Mouse (Mus musculus) bone marrow macrophage, adult 2 months (primary cell): ENCODE data around the gene Ern2. TPM values are rescaled to one million over a fixed set of nuclear protein-coding genes. Genes with fewer than 3 reads are reported as not detected.

Experiments
- H3K27ac ChIP-seq: 2 replicates; pipeline ENCODE4 v1.5.1; 2012; ENCODE audit warnings: low read depth, low read length; ENCODE audit not compliant: insufficient read depth
- H3K4me1 ChIP-seq: 2 replicates; pipeline ENCODE4 v1.6.1; 2012; ENCODE audit warnings: low read length; ENCODE audit not compliant: control insufficient read depth, insufficient read depth
- H3K4me3 ChIP-seq: 2 replicates; pipeline ENCODE4 v1.5.1; 2012; ENCODE audit warnings: mild to moderate bottlenecking, low read length, moderate library complexity; ENCODE audit not compliant: insufficient read depth
- CTCF ChIP-seq: IDR thresholded peaks from 2 replicates; pipeline ENCODE4 v1.5.1; 2012; ENCODE audit warnings: low read depth, mild to moderate bottlenecking, low read length, moderate library complexity
- POLR2A ChIP-seq: IDR thresholded peaks from 2 replicates; pipeline ENCODE4 v1.6.1; 2012; ENCODE audit warnings: mild to moderate bottlenecking, low read depth, low read length, borderline replicate concordance
- polyA plus RNA-seq: library from polyadenylated mRNA; stranded (reverse); fragments of >200 nt; gene quantifications from 2 replicates; pipeline ENCODE4 v1.2.4, GENCODE M21; 2012; ENCODE audit not compliant: missing spikeins, insufficient read depth, insufficient read length

Ern2 gene
- polyA plus RNA-seq, 1 experiment: not detected

GRCm38 (mm10) chr7:122132497-122133337, 53.3 kb downstream of the Ern2 start, which contains the start of the genes Palb2 and Dctn5:
Gene Palb2 (minus strand): TSS chr7:122132985.
Gene Dctn5 (plus strand): TSS chr7:122133041.
- peaks cover 11% of the 10 kb centered on the region for H3K4me1 ChIP-seq
- TF ChIP-seq CTCF (no peak), POLR2A (no peak; the same call in 1 of the 2 replicates)
- peak within 1 kb of the TSS; percentile 78 for H3K4me3 ChIP-seq
- H3K27ac ChIP-seq: peak within 1 kb of the TSS; percentile 82

- TF ChIP-seq POLR2A (no peak), CTCF (no peak)
- peaks cover 6% of the 10 kb centered on the region for H3K4me1 ChIP-seq
- no peak overlapping the region for H3K27ac ChIP-seq
- H3K4me3 ChIP-seq: no peak overlapping the region
Observed at GRCm38 (mm10) chr7:122131834-122132233, 54.2 kb downstream of the Ern2 start.

- Histone ChIP-seq H3K4me3 (no peak overlapping the region), H3K27ac (no peak overlapping the region), H3K4me1 (peaks cover 4% of the 10 kb centered on the region)
- TF ChIP-seq CTCF: no peak
- no peak for TF ChIP-seq POLR2A
Observed at GRCm38 (mm10) chr7:122126946-122127345, 59.1 kb downstream of the Ern2 start.

- Histone ChIP-seq H3K4me3 (no peak overlapping the region), H3K27ac (no peak overlapping the region), H3K4me1 (no peaks in the 10 kb centered on the region)
- TF ChIP-seq CTCF: no peak
- no peak for TF ChIP-seq POLR2A
Observed at GRCm38 (mm10) chr7:122125636-122126035, 60.4 kb downstream of the Ern2 start.

- H3K4me1 ChIP-seq: no peaks in the 10 kb centered on the region
- H3K27ac ChIP-seq: no peak overlapping the region
- TF ChIP-seq CTCF: no peak
- TF ChIP-seq POLR2A: no peak
- no peak overlapping the region for H3K4me3 ChIP-seq
Observed at GRCm38 (mm10) chr7:122123518-122123917, 62.5 kb downstream of the Ern2 start.

Other genes starting within 250 kb of the Ern2 start
- gene Cog7, start 204.5 kb downstream of the Ern2 start, polyA plus RNA-seq: 20.4 and 25.3 TPM in 2 replicates
- gene Gga2, start 165.0 kb downstream of the Ern2 start, polyA plus RNA-seq: 28.4 and 30.2 TPM in 2 replicates
- gene Ubfd1, start 119.0 kb downstream of the Ern2 start, polyA plus RNA-seq: 27.9 and 29.7 TPM in 2 replicates
- gene Ears2, start 118.9 kb downstream of the Ern2 start, polyA plus RNA-seq: 1.5 and 2.1 TPM in 2 replicates
- gene Ndufab1, start 84.3 kb downstream of the Ern2 start, polyA plus RNA-seq: 96.8 and 102 TPM in 2 replicates
- gene Palb2, start 53.2 kb downstream of the Ern2 start, polyA plus RNA-seq: 12.2 and 12.5 TPM in 2 replicates
- 118 and 129 TPM in 2 replicates for gene Dctn5, start 53.2 kb downstream of the Ern2 start, polyA plus RNA-seq
- gene Plk1, start 26.8 kb downstream of the Ern2 start, polyA plus RNA-seq: 28.0 and 31.9 TPM in 2 replicates
- gene Chp2, start 33.3 kb upstream of the Ern2 start, polyA plus RNA-seq: 0.99 and 1.3 TPM in 2 replicates
- gene Prkcb, start 102.5 kb upstream of the Ern2 start, polyA plus RNA-seq: 196 and 203 TPM in 2 replicates